Mouse (Mus musculus) myocyte (in vitro differentiated cells): ENCODE measurements at regions not wholly inside any gene's neighbourhood (a gene's known extent, or its start where the extent isn't known, plus 50 kb on each side); places are given as distances from the start of the nearest gene placed in this dataset.

Experiments
- E2F4 ChIP-seq: IDR thresholded peaks from one replicate; pipeline ENCODE4 v1.6.1; 2011; ENCODE audit warnings: mild to moderate bottlenecking, control low read depth, moderate library complexity; ENCODE audit not compliant: insufficient read depth
- MAX ChIP-seq: IDR thresholded peaks from one replicate; pipeline ENCODE4 v1.6.1; 2011; ENCODE audit warnings: low read depth, mild to moderate bottlenecking, control low read depth
- MYOD1 ChIP-seq, 3 experiments: IDR thresholded peaks; one replicate each; pipeline ENCODE4 v1.6.1; 2011; ENCODE audit warnings: control low read depth in 2 of 3, low read depth in 2 of 3, mild to moderate bottlenecking in 2 of 3, moderate library complexity in 1 of 3; ENCODE audit not compliant: insufficient read length in 2 of 3, control insufficient read depth in 1 of 3
- MYOG ChIP-seq, 3 experiments: IDR thresholded peaks; one replicate each; pipeline ENCODE4 v1.6.1; 2011; ENCODE audit warnings: control low read depth in 2 of 3, low read depth in 2 of 3, mild to moderate bottlenecking in 2 of 3; ENCODE audit not compliant: insufficient read length in 2 of 3, control insufficient read depth in 1 of 3, insufficient read depth in 1 of 3
- POLR2A ChIP-seq: IDR thresholded peaks from one replicate; pipeline ENCODE4 v1.6.1; 2011; ENCODE audit warnings: low read depth, mild to moderate bottlenecking, control low read depth, moderate library complexity; ENCODE audit not compliant: insufficient read length
- POLR2AphosphoS2 ChIP-seq: IDR thresholded peaks from one replicate; pipeline ENCODE4 v1.6.1; 2011; ENCODE audit warnings: low read depth, control low read depth; ENCODE audit not compliant: insufficient read length
- TCF12 ChIP-seq: IDR thresholded peaks from one replicate; pipeline ENCODE4 v1.6.1; 2011; ENCODE audit warnings: mild to moderate bottlenecking, control low read depth; ENCODE audit not compliant: poor library complexity, insufficient read depth, severe bottlenecking
- USF1 ChIP-seq: IDR thresholded peaks from one replicate; pipeline ENCODE4 v1.6.1; 2011; ENCODE audit warnings: low read depth, mild to moderate bottlenecking, control low read depth, moderate library complexity

GRCm38 (mm10) chr17:10147106-10147505, 172.5 kb downstream of the Qk start:
- TF ChIP-seq POLR2A (no peak), TCF12 (no peak), E2F4 (no peak), POLR2AphosphoS2 (no peak), MAX (no peak), MYOG (IDR thresholded peaks at IDR 0.05; ENCODE audit: control insufficient read depth in 1 of 3, insufficient read depth in 1 of 3, insufficient read length in 2 of 3, low read depth in 2 of 3) (no peak), USF1 (no peak), MYOD1 (IDR thresholded peaks at IDR 0.05; ENCODE audit: control insufficient read depth in 1 of 3, insufficient read length in 2 of 3, low read depth in 2 of 3) (no peak)
